Mouse (Mus musculus) kidney, embryonic 14.5 days (tissue): ENCODE data around the gene Dact1. TPM values are rescaled to one million over a fixed set of nuclear protein-coding genes. Genes with fewer than 3 reads are reported as not detected.

Experiments used
- ATAC-seq: fragments of 200-750 bp; cut with Nextera tagmentation; 2 replicates; pipeline ENCODE4 v1.8.0; 2017; ENCODE audit warnings: moderate number of reproducible peaks, mild to moderate bottlenecking, moderate TSS enrichment, moderate library complexity; ENCODE audit not compliant: low FRiP score, low TSS enrichment
- H3K27ac ChIP-seq: fragments of 300-500 bp; sonication (generic); 2 replicates; pipeline ENCODE4 v1.5.1; 2014; ENCODE audit warnings: low read depth, mild to moderate bottlenecking, low read length, moderate library complexity, mixed read lengths
- H3K27me3 ChIP-seq: fragments of 300-500 bp; sonication (generic); 2 replicates; pipeline ENCODE4 v1.6.1; 2014; ENCODE audit warnings: mild to moderate bottlenecking, low read length; ENCODE audit not compliant: control insufficient read depth, insufficient read depth
- H3K36me3 ChIP-seq: fragments of 300-500 bp; sonication (generic); 2 replicates; pipeline ENCODE4 v1.6.1; 2014; ENCODE audit warnings: low read length, mixed read lengths; ENCODE audit not compliant: control insufficient read depth, insufficient read depth
- H3K4me1 ChIP-seq: fragments of 300-500 bp; sonication (generic); 2 replicates; pipeline ENCODE4 v1.6.1; 2014; ENCODE audit warnings: low read length, mixed read lengths; ENCODE audit not compliant: control insufficient read depth, insufficient read depth
- H3K4me2 ChIP-seq: fragments of 300-500 bp; sonication (generic); replicated peaks from 2 replicates; pipeline ENCODE4 v1.6.1; 2014; ENCODE audit warnings: low read depth, mild to moderate bottlenecking, low read length
- H3K4me3 ChIP-seq: fragments of 300-500 bp; sonication (generic); 2 replicates; pipeline ENCODE4 v1.5.1; 2014; ENCODE audit warnings: mild to moderate bottlenecking, low read length
- H3K9ac ChIP-seq: fragments of 300-500 bp; sonication (generic); 2 replicates; pipeline ENCODE4 v1.6.1; 2014; ENCODE audit warnings: low read depth, mild to moderate bottlenecking, low read length, moderate library complexity
- H3K9me3 ChIP-seq: fragments of 300-500 bp; sonication (generic); 2 replicates; pipeline ENCODE4 v1.6.1; 2016; ENCODE audit warnings: low read length; ENCODE audit not compliant: control insufficient read depth
- WGBS: fragments of 180-500 bp; shearing (Covaris S2); extraction: QIAGEN DNeasy Blood & Tissue Kit; methylation state at CpG from one replicate; pipeline ENCODE4 v1.1.7; 2014; 5-methylcytosine and 5-hydroxymethylcytosine counted together
- polyA plus RNA-seq: library from polyadenylated mRNA; unstranded; fragments of >200 nt; fragmentation: Nextera tagmentation; extraction: Ambion mirVana; gene quantifications from 2 replicates; pipeline ENCODE4 v1.2.1, GENCODE M21; 2014

Dact1 gene
- polyA plus RNA-seq, 1 experiment from 2014 or later, result 18.9 TPM

- H3K9ac ChIP-seq, result no peak overlapping the region
- H3K9me3 ChIP-seq, result no peaks in the 10 kb centered on the region
- no peaks in the 10 kb centered on the region for H3K36me3 ChIP-seq
- no peaks in the 10 kb centered on the region for H3K27me3 ChIP-seq
- H3K4me3 ChIP-seq, result no peak overlapping the region
- no peak overlapping the region for H3K27ac ChIP-seq
- ATAC-seq, result no peak
- no peaks in the 10 kb centered on the region for H3K4me1 ChIP-seq
- H3K4me2 ChIP-seq, result no peak overlapping the region
Measured at GRCm38 (mm10) chr12:71285399-71285798, 24.3 kb upstream of the Dact1 start.

DNA sequence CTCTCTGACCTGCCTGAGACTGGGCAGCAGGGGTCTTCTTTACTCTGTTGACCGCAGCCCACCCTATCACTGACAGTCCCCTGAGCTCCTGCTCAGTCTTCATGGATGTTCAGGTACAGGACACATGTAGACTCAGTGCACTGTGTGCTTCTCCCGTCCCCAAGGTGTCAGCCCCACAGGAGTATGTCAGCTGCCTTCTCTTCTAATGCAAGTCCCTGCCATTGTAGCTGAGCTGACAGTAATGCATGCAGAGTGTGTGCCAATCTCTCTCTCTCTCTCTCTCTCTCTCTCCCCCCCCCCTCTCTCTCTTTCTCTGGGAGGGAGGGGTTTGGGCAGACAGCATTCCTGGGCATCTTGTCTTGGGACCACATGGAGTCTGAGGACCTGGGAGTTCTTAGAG, 19.2 kb upstream of the Dact1 start:
- H3K27ac ChIP-seq, result no peak overlapping the region
- H3K36me3 ChIP-seq, result no peaks in the 10 kb centered on the region
- H3K9ac ChIP-seq, result no peak overlapping the region
- peaks cover 10% of the 10 kb centered on the region for H3K4me1 ChIP-seq
- no peaks in the 10 kb centered on the region for H3K27me3 ChIP-seq
- peak; percentile 51; the same call in 1 of the 2 replicates for ATAC-seq
- H3K4me3 ChIP-seq, result no peak overlapping the region
- H3K4me2 ChIP-seq, result no peak overlapping the region
- H3K9me3 ChIP-seq, result no peaks in the 10 kb centered on the region
- 66% methylated on average over 2 of the region's 2 CpGs for WGBS

- no peak overlapping the region for H3K4me3 ChIP-seq
- no peak overlapping the region for H3K27ac ChIP-seq
- no peaks in the 10 kb centered on the region for H3K36me3 ChIP-seq
- no peaks in the 10 kb centered on the region for H3K9me3 ChIP-seq
- H3K9ac ChIP-seq, result no peak overlapping the region
- peak overlapping the region; percentile 26 for H3K4me2 ChIP-seq
- peaks cover 10% of the 10 kb centered on the region for H3K4me1 ChIP-seq
- WGBS, result 28% methylated on average over 22 of the region's 22 CpGs
- H3K27me3 ChIP-seq, result no peaks in the 10 kb centered on the region
- ATAC-seq, result no peak
Measured at GRCm38 (mm10) chr12:71293960-71294942, 15.4 kb upstream of the Dact1 start.

- H3K4me2 ChIP-seq, result no peak overlapping the region
- WGBS, result 35% methylated on average over 8 of the region's 8 CpGs
- no peak overlapping the region for H3K27ac ChIP-seq
Measured at GRCm38 (mm10) chr12:71296849-71297535, 12.7 kb upstream of the Dact1 start.

DNA sequence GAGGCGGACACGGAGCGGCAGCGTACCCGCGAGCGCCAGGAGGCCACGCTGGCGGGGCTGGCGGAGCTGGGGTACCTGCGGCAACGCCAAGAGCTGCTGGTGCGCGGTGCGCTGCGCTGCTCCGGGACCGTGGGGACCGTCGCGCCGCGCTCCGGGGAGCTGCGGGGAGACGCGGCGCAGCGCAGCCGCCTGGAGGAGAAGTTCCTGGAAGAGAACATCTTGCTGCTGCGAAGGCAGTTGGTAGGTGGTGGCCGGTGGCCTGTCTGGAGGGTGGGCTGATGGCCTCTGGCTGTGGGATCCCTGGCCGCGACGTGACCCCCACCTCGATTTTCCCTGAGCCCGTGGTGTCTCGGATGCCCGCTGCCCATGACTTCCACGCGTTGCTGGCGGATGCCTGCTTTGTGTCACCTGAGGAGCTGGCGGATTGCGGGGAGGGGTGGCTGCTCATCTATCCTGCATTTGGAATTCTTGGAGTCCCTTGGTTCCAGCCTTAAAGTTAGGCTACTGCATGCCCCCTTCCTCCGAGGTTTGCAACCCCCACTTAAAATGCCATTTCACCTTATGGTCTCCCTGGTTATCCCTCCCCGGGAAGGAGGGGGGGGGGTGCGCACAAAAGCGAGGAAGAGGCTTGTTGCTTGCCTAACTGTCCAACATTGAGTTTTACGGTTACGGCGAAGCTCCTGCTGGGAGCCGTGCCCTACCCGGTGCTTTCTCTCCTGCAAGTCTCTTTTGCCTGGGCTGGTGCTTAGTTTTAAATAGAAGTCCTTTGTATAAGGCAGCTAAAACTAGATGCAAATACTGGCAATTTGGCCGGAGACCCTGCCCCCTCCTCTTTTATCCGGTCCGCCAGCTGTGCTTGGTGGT, 616 bp downstream of the Dact1 start:
- peak; percentile 37; the same call in 1 of the 2 replicates for ATAC-seq
- H3K4me2 ChIP-seq, result peak overlapping the region; percentile 97
- H3K9ac ChIP-seq, result peak overlapping the region; percentile 92
- under 1% methylated on average over 53 of the region's 56 CpGs for WGBS
- peaks cover 24% of the 10 kb centered on the region for H3K4me1 ChIP-seq
- peak overlapping the region; percentile 88 for H3K27ac ChIP-seq
- no peaks in the 10 kb centered on the region for H3K9me3 ChIP-seq
- H3K36me3 ChIP-seq, result peaks cover 16% of the 10 kb centered on the region; the same call in 1 of the 2 replicates
- peak overlapping the region; percentile 87 for H3K4me3 ChIP-seq
- no peaks in the 10 kb centered on the region for H3K27me3 ChIP-seq

More at GRCm38 (mm10) chr12:71296849-71297535, 12.7 kb upstream of the Dact1 start:
- Histone ChIP-seq H3K9ac (no peak overlapping the region), H3K36me3 (no peaks in the 10 kb centered on the region), H3K4me1 (peaks cover 10% of the 10 kb centered on the region), H3K27me3 (no peaks in the 10 kb centered on the region), H3K4me3 (no peak overlapping the region), H3K9me3 (no peaks in the 10 kb centered on the region)
- ATAC-seq, result no peak

DNA sequence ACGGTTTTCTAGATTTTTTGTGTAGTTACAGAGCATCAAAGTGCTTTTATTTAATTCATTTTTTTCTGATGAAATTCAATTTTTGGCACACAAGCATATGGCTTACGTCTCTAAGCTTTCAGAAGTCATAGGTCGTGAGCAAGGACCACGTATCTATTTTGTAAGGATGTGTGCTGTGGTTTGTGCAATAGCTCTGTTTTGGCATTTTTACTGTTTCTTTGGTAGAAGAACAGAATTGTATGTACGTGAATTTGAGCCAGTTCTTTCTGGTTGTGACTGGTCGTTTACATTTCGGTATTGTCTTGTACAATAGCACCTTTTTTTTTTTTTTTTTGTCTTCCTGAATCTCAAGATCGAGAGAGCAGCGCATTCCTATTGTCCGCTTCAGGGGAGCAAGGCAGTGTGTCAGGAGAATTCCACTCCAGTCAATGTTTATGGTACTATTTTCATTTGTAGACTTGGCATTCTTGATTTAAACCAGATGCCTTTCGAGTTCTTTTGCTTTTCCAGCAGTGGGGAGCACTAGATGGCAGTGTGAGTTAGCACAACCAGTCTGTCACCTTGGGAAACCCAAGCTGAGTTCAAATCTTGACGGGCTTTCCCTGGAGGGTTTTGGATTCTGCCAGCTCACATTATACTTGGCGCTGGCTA, 1.7 kb downstream of the Dact1 start:
- 13% methylated on average over 13 of the region's 13 CpGs for WGBS
- peak overlapping the region; percentile 87 for H3K4me3 ChIP-seq
- no peaks in the 10 kb centered on the region for H3K27me3 ChIP-seq
- no peaks in the 10 kb centered on the region for H3K9me3 ChIP-seq
- H3K9ac ChIP-seq, result peak overlapping the region; percentile 92; the same call in 1 of the 2 replicates
- ATAC-seq, result no peak
- H3K36me3 ChIP-seq, result peaks cover 16% of the 10 kb centered on the region; the same call in 1 of the 2 replicates
- peak overlapping the region; percentile 97 for H3K4me2 ChIP-seq
- peaks cover 23% of the 10 kb centered on the region for H3K4me1 ChIP-seq
- H3K27ac ChIP-seq, result peak overlapping the region; percentile 88; the same call in 1 of the 2 replicates

DNA sequence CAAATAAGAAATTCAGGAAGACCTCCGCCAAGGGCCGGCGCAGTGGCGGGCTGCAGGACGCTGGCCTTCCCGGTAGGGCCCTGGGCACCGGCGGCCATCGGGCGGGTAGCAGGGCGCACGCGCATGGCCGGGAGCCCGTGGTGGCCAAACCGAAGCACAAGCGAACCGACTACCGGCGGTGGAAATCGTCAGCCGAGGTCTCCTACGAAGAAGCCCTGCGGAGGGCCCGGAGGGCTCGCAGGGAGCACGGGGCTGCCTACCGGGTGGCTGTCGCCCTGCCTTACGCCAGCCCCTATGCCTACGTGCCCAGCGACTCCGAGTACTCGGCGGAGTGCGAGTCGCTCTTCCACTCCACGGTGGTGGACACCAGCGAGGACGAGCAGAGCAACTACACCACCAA, 8.6 kb downstream of the Dact1 start:
- H3K4me1 ChIP-seq, result no peaks in the 10 kb centered on the region
- WGBS, result 97% methylated on average over 40 of the region's 40 CpGs
- H3K27me3 ChIP-seq, result no peaks in the 10 kb centered on the region
- H3K9me3 ChIP-seq, result peaks cover 8% of the 10 kb centered on the region
- H3K4me2 ChIP-seq, result no peak overlapping the region
- H3K27ac ChIP-seq, result no peak overlapping the region
- H3K4me3 ChIP-seq, result no peak overlapping the region
- no peak overlapping the region for H3K9ac ChIP-seq
- ATAC-seq, result no peak
- peaks cover 34% of the 10 kb centered on the region for H3K36me3 ChIP-seq

DNA sequence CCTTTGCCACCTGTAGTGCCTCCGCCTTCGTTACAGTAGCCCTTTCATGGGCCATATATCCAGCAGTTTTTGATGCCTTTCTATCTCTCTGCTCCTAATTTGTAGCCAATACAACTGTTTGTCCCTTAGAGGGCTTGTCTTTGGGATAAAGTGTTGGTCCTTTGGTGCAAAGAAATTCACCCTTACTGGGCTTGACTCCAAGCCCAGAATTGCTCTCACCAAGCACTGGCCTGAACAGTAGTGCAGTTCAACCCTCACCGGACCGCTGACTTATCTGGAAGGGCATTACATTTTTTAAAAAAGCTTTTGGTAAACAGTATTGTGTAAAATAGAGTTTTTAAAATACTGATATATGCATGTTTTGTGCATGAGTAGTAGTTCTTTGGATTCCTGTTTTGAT, 9.9 kb downstream of the Dact1 start:
- peaks cover 28% of the 10 kb centered on the region for H3K36me3 ChIP-seq
- no peak overlapping the region for H3K9ac ChIP-seq
- H3K4me2 ChIP-seq, result no peak overlapping the region
- no peak overlapping the region for H3K4me3 ChIP-seq
- H3K9me3 ChIP-seq, result peaks cover 8% of the 10 kb centered on the region
- ATAC-seq, result no peak
- no peaks in the 10 kb centered on the region for H3K27me3 ChIP-seq
- WGBS, result 93% methylated on average over 4 of the region's 4 CpGs
- no peak overlapping the region for H3K27ac ChIP-seq
- no peaks in the 10 kb centered on the region for H3K4me1 ChIP-seq
